Mouse (Mus musculus): ENCODE results near the gene Asic2. TPM values are rescaled to one million over a fixed set of nuclear protein-coding genes. Genes with fewer than 3 reads are reported as not detected.
A peak's percentile ranks its signal among the peaks of the same experiment; 100 is the strongest.
"Not testable (repeated sequence)": the region's sequence is repeated elsewhere in the genome, so short reads cannot be mapped to it uniquely, and the experiment has no call there.

Asic2 gene
- total RNA-seq, 2 experiments from 2014 or later: 61.5 to 63.3 TPM

DNA sequence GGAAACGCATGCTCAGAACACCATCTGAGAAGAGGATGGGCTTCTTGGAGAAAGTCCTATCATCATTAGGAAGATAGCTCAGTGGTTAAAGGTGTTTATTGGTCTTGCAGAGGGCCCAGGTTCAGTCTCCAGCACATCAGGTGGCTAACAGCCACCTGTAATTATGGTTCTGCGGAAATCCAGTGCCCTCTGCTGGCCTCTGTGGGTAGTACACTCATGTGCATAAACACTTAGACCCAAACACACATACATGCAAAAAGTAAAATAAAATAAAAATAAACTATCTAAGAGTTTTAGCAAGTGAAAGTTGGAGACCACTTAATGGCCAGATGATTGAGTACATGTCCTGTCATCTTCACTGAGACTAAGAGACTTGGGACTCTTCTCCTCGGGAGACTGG is 603.8 kb downstream of the Asic2 start:
- no peak for DNase-seq (ENCODE audit: low spot score in 2 of 2)

DNA sequence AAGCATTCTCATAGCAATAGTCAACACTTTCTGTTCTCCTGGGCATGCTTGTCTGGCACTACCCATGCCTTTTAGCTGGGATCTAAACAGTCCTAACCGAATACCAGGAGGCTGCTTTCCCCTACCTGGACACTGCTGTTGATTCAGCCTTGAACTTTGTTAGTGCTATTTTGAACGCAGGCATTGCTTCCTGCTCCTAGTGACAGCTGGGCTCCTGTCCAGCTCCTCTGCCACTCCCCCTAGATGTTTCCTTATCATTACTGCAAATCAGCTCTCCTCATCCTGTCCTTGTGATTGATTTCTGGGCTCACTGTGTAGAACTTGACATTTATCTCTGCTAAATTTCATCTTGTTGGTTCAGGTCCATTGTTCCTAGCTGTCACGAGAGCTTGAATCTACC is 605.8 kb downstream of the Asic2 start:
- no peak for DNase-seq (ENCODE audit: low spot score in 2 of 2)

- no peak for DNase-seq (ENCODE audit: low spot score in 2 of 2)
Measured at GRCm38 (mm10) chr11:81361040-81361439, 607.2 kb downstream of the Asic2 start.

DNA sequence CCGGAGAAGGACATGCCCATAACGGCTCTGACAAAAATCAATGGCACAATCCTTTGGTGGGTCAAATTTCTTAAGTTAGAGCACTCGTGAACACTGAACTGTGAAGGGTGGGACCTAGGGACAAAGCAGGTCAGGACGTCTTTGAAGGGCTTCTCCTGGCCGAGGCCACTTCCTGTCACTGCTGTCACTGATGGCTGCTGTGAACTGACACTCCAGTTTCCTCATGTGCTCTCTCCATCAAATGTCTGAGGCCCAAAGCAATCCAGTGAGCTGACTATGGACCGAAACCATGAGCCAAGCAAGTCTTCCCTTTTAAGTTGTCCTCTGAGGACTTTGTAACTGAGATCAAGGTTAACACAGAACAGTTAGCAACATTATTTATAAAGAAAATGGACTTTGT is 617.8 kb downstream of the Asic2 start:
- DNase-seq (ENCODE audit: low spot score in 2 of 2): not testable (repeated sequence)

- no peak for DNase-seq (ENCODE audit: low spot score in 2 of 2)
Measured at GRCm38 (mm10) chr11:81331977-81332376, 636.3 kb downstream of the Asic2 start.

GRCm38 (mm10) chr11:81330982-81331381 is 637.3 kb downstream of the Asic2 start:
- DNase-seq (ENCODE audit: low spot score in 2 of 2): no peak

DNA sequence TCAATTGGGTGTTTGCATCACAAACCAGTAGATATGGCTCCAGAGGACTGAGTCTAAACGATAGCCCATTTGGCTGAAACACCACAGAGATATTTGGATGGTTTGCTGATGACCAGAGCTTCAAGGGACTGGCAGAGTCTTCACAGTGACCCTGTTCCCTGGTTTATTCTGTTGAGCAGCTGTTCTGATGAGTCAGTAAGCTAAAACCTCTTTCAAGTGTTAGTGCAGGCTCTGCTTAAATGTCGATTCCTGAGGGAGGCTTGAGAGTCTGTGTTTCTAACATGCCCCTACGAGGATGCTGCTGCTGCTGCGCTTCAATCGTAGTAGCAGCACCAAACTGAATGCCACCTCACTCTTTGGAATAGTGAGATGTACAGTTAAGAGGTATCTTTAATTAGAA is 640.2 kb downstream of the Asic2 start:
- DNase-seq (ENCODE audit: low spot score in 2 of 2): no peak

- no peak for DNase-seq (ENCODE audit: low spot score in 2 of 2)
Measured at GRCm38 (mm10) chr11:81323146-81323545, 645.1 kb downstream of the Asic2 start.

DNA sequence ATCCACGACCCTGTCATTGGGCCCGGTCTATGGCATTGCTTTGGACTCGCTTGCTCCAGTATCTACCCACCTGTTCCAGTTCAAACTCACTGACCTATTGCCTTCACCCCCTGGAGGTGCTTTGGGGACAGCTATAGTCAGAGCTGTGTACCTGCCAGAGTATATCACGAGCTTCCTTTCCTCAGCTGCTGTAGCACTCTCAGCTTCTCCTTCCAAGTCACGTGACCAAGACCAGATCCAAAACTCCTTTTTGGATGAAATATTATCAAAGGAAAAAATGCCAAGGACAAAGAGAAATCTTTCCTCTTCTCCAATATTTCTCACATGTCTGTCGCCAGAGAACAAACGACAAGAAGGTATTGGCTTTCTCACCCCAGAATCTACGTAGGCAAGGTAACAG is 645.8 kb downstream of the Asic2 start:
- DNase-seq (ENCODE audit: low spot score in 2 of 2): no peak

DNA sequence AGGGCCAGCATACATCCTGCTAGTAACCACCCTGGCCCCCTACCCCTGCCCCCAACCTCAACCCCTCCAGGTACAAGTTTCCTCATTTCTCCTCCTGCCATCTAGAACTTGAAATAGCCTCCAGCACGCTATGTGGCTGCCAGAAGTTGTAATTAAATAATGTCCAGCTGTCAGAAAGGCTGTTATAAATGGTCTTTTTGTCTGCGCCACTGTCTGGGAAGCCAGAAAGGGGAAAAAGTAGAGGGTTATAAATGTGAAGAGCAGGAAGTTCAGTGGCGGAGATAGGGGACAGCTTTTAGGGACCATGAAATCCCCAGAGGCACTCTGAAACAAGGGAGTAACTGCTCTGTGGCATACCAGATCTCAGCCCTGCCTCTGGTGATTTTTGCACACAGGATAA is 678.2 kb downstream of the Asic2 start:
- no peak for DNase-seq (ENCODE audit: low spot score in 2 of 2)

DNA sequence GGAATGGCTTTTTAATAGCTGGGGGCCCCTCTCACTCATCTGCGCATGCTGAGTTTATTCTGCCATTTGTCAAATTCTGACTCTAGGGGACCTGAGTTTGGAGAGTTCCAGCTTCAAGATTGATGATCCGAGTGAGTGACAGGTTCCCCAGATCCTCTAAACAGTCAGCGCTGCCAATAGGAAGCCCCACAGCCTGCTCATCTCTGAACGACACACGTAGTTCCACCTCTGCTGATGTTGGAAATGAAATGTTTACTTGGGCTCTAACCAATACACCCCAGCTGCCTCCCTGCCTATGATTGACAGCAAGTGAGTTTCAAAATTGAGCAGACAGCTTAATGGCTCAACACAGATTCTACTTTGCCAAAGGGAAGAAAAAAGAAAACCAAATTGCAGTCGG is 685.1 kb downstream of the Asic2 start:
- DNase-seq (ENCODE audit: low spot score in 2 of 2): no peak

GRCm38 (mm10) chr11:81280070-81280469 is 688.2 kb downstream of the Asic2 start:
- DNase-seq (ENCODE audit: low spot score in 2 of 2): no peak

DNA sequence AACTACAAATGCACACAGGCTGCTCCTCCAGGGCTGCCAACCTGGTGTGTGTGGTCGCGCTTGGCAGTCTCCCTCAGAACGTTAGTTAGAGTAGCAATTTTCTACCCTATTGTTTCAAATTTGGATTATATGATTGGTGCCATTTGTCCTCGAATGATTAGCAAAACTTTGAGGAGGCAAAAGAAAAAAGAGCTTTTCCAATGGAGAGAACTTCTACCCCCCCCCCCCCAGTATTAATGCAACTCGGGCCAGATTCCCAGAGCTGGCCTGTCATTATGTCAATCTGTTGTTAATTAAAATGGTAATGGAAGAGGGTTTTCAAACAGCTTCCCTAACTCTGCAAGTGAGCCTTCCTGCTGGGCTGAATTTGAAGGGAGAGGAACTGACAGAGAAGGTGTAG is 690.9 kb downstream of the Asic2 start:
- DNase-seq (ENCODE audit: low spot score in 2 of 2): no peak

DNA sequence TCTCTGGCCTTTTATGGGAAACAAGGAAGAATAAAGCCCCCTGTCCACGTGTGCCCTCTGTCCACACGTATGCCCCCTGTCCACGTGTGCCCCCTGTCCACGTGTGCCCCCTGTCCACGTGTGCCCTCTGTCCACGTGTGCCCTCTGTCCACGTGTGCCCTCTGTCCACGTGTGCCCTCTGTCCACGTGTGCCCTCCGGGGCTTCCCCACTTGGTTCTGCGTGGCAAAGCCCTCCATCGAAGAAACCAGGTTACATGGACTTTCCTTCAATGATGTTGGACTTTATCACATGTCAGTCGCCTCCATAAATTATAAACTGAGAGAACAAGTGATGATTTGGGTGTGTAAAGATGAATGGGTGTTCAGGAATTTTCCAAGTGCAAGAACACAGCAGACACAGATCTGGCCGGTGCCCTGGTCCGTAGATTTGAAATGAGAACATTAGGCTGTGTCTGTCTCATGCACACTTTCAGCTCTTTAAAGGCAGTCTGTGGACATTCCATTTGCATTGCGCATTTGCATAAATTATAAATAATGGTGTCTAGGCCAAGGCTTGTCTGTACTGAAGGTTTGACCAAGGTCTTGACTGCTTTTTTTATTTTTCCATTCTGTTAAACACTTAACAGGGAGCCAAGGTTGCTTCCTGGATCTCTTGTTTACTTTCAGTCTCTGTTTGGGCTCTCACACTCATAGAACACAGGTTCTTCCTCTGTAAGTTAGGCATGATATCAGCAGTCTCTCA is 695.4 kb downstream of the Asic2 start:
- no peak for DNase-seq (ENCODE audit: low spot score in 2 of 2)

DNA sequence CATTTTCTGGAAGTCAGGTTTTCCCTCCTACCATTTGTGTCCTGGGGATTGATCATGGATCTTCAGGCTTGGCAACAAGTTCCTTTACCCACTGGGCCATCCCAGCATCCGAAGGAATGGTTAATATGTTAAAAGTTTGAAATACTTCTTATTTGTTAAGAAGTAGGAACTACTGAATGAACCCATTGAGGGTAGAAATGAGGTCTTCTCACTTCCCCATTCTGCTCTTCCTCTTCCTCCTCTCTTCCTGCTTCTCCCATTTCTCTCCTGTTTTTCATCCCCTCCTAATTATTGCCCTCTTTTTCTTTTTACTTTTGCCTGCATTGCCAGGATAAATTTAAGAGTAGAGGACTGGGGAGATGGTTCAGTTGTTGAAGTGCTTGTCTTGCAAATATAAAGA is 696.8 kb downstream of the Asic2 start:
- DNase-seq (ENCODE audit: low spot score in 2 of 2): no peak

DNA sequence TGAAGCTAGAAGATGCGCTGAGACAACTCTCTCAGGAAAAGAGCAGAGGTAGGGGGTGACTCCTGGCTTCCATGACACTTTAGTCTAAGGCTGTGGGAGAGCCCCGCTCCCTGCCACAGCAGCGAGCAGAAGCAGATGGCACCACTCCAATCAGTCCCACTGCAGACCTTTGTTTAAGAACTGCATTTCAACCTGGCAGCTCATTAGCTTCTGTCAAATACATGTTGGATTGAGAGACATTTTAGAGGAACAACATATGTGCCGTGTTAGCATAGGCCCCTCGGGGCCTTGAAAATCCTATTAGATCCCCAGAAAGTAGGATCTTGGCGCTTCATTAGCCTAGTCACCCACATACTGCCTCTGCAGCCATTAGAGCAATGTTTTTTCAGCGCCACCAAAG is 697.7 kb downstream of the Asic2 start:
- DNase-seq (ENCODE audit: low spot score in 2 of 2): no peak

- no peak for DNase-seq (ENCODE audit: low spot score in 2 of 2)
Measured at GRCm38 (mm10) chr11:81263757-81264156, 704.5 kb downstream of the Asic2 start.

GRCm38 (mm10) chr11:81263193-81263592 is 705.1 kb downstream of the Asic2 start:
- DNase-seq (ENCODE audit: low spot score in 2 of 2): no peak

DNA sequence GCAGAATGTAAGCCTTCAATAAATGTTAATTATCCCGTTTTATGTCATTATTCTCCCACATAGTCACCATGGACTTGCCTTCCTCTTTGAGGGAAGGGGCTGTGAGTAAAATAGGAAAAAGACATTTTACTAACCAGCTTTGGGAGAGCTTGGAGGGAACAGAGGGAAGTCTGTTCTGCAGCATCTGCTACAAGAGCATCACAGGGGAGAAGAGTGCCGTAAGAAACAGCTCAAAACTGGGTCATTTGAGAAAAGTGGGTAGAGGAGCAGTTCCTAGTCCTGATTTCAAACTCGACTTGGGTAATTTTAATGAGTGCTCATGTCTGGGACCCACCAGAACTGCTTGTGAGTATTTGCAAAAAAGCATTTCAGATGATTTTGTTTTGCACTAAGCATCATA is 707.0 kb downstream of the Asic2 start:
- no peak for DNase-seq (ENCODE audit: low spot score in 2 of 2)

- not testable (repeated sequence) for DNase-seq (ENCODE audit: low spot score in 2 of 2)
Measured at GRCm38 (mm10) chr11:81241183-81241582, 727.1 kb downstream of the Asic2 start.

DNA sequence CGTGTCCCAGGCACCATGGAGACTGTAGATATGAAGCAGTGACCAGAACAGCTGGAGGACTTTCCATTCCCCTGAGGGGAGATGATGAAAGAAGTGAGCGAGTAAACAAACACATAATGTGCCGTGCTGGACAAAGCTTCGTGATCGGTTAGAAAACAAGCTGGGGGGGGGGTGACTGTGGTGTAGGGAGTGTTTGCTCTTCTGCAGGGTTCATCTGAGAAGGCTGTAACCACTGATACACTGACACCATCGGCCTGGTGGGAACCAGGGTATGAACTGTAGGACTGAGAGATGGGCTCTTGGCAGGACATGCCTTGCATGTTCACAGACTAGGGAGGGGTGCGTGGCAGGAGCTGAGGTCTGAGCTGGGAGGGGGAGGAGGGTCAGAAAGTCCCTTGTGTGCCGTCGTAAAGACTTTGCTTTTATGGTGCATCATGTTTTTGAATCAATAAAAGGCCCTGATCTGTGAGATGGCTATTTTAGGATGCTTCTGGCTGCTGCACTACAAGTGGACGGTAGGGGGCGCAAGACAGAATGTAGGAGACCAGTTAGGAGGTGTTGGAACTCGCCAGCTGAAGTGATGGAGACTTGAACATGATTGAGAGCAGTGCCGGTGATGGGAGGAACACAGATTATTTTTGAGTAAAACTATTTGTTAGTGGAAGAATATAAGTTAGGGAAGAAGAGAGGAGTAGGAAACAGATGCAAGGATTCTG is 728.1 kb downstream of the Asic2 start:
- DNase-seq (ENCODE audit: low spot score in 2 of 2): peak in 1 of 2 experiments; percentile 29

GRCm38 (mm10) chr11:81239091-81239490 is 729.2 kb downstream of the Asic2 start:
- peak; percentile 14 to 16 for DNase-seq (ENCODE audit: low spot score in 2 of 2)

- DNase-seq (ENCODE audit: low spot score in 2 of 2): no peak
Measured at GRCm38 (mm10) chr11:81236070-81236469, 732.2 kb downstream of the Asic2 start.

Measured in layer of hippocampus, postnatal 10 days (tissue).